Mouse (Mus musculus) forebrain, embryonic 10.5 days (tissue): ENCODE data around the gene Alg3. TPM values are rescaled to one million over a fixed set of nuclear protein-coding genes. Genes with fewer than 3 reads are reported as not detected.

ENCODE experiments used
- DNase-seq: peaks from one replicate; pipeline ENCODE4 v3.0.0-alpha.2; 2017; ENCODE audit warnings: low spot score; ENCODE audit errors: extremely low spot score
- H3K27ac ChIP-seq: fragments of 300-500 bp; sonication (generic); 2 replicates; pipeline ENCODE4 v1.5.1; 2016; ENCODE audit warnings: mild to moderate bottlenecking
- H3K27me3 ChIP-seq: fragments of 300-500 bp; sonication (generic); 2 replicates; pipeline ENCODE4 v1.6.1; 2016; ENCODE audit warnings: mild to moderate bottlenecking; ENCODE audit not compliant: poor library complexity, severe bottlenecking
- H3K36me3 ChIP-seq: fragments of 300-500 bp; sonication (generic); replicated peaks from 2 replicates; pipeline ENCODE4 v1.6.1; 2016; ENCODE audit warnings: mild to moderate bottlenecking, moderate library complexity
- H3K4me1 ChIP-seq: fragments of 300-500 bp; sonication (generic); 2 replicates; pipeline ENCODE4 v1.6.1; 2016
- H3K4me3 ChIP-seq: fragments of 300-500 bp; sonication (generic); 2 replicates; pipeline ENCODE4 v1.5.1; 2016; ENCODE audit warnings: mild to moderate bottlenecking, moderate library complexity
- H3K9me3 ChIP-seq: fragments of 300-500 bp; sonication (generic); 2 replicates; pipeline ENCODE4 v1.6.1; 2016; ENCODE audit warnings: mild to moderate bottlenecking, moderate library complexity
- WGBS: fragments of 180-500 bp; shearing (Covaris S2); methylation state at CpG from one replicate; pipeline ENCODE4 v1.1.7; 2016; 5-methylcytosine and 5-hydroxymethylcytosine counted together
- polyA plus RNA-seq: library from polyadenylated mRNA; unstranded; fragments of >200 nt; fragmentation: Nextera tagmentation; extraction: Ambion mirVana; gene quantifications from 2 replicates; pipeline ENCODE4 v1.2.1, GENCODE M21; 2016

Gene Alg3
- polyA plus RNA-seq, 1 experiment from 2014 or later, result 61.9 TPM

GRCm38 (mm10) chr16:20623211-20623610 is 11.7 kb upstream of the Alg3 start:
- H3K9me3 ChIP-seq, result no peaks in the 10 kb centered on the region
- peaks cover 32% of the 10 kb centered on the region for H3K27me3 ChIP-seq
- WGBS, result 60% methylated on average over 2 of the region's 2 CpGs
- peaks cover 8% of the 10 kb centered on the region for H3K36me3 ChIP-seq
- H3K4me1 ChIP-seq, result peaks cover 47% of the 10 kb centered on the region
- no peak overlapping the region for H3K4me3 ChIP-seq
- no peak for DNase-seq
- H3K27ac ChIP-seq, result no peak overlapping the region

GRCm38 (mm10) chr16:20621991-20622685 is 10.6 kb upstream of the Alg3 start:
- H3K4me3 ChIP-seq, result peak overlapping the region; percentile 84
- H3K9me3 ChIP-seq, result no peaks in the 10 kb centered on the region
- peaks cover 47% of the 10 kb centered on the region for H3K4me1 ChIP-seq
- peaks cover 34% of the 10 kb centered on the region for H3K27me3 ChIP-seq
- H3K27ac ChIP-seq, result peak overlapping the region; percentile 96
- DNase-seq, result peak; percentile 80
- WGBS, result under 1% methylated on average over 35 of the region's 37 CpGs
- H3K36me3 ChIP-seq, result peaks cover 16% of the 10 kb centered on the region

GRCm38 (mm10) chr16:20621191-20621990 is 9.9 kb upstream of the Alg3 start, which contains the start of gene Camk2n2:
TSS of gene Camk2n2 (minus strand) at chr16:20621287.
- Histone ChIP-seq H3K9me3 (no peaks in the 10 kb centered on the region), H3K27me3 (peaks cover 34% of the 10 kb centered on the region), H3K27ac (peak within 1 kb of the TSS; percentile 96), H3K4me1 (peaks cover 47% of the 10 kb centered on the region), H3K36me3 (peaks cover 16% of the 10 kb centered on the region), H3K4me3 (peak within 1 kb of the TSS; percentile 84)
- WGBS, result under 1% methylated on average over 85 of the region's 92 CpGs
- DNase-seq, result peak; percentile 69

GRCm38 (mm10) chr16:20620751-20621190 is 9.2 kb upstream of the Alg3 start:
- H3K9me3 ChIP-seq, result no peaks in the 10 kb centered on the region
- peaks cover 34% of the 10 kb centered on the region for H3K27me3 ChIP-seq
- H3K4me3 ChIP-seq, result peak overlapping the region; percentile 84
- H3K36me3 ChIP-seq, result peaks cover 22% of the 10 kb centered on the region
- no peak for DNase-seq
- H3K27ac ChIP-seq, result peak overlapping the region; percentile 96
- WGBS, result under 1% methylated on average over 32 of the region's 32 CpGs
- H3K4me1 ChIP-seq, result peaks cover 47% of the 10 kb centered on the region

- Histone ChIP-seq H3K4me1 (peaks cover 47% of the 10 kb centered on the region), H3K9me3 (no peaks in the 10 kb centered on the region), H3K27ac (peak overlapping the region; percentile 96), H3K4me3 (peak overlapping the region; percentile 84), H3K36me3 (peaks cover 25% of the 10 kb centered on the region), H3K27me3 (peaks cover 34% of the 10 kb centered on the region)
- 0% methylated on average over 9 of the region's 9 CpGs for WGBS
- peak; percentile 24 for DNase-seq
Observed at GRCm38 (mm10) chr16:20620399-20620735, 8.8 kb upstream of the Alg3 start.

GRCm38 (mm10) chr16:20619541-20620398 is 8.2 kb upstream of the Alg3 start:
- H3K4me3 ChIP-seq, result peak overlapping the region; percentile 84
- peaks cover 47% of the 10 kb centered on the region for H3K4me1 ChIP-seq
- WGBS, result 2% methylated on average over 82 of the region's 83 CpGs
- DNase-seq, result peak; percentile 49
- H3K9me3 ChIP-seq, result no peaks in the 10 kb centered on the region
- peaks cover 34% of the 10 kb centered on the region for H3K27me3 ChIP-seq
- peak overlapping the region; percentile 65 for H3K27ac ChIP-seq
- peaks cover 27% of the 10 kb centered on the region for H3K36me3 ChIP-seq

GRCm38 (mm10) chr16:20610501-20611356 is 806 bp downstream of the Alg3 start:
- Histone ChIP-seq H3K27ac (peak overlapping the region; percentile 97), H3K9me3 (no peaks in the 10 kb centered on the region), H3K27me3 (no peaks in the 10 kb centered on the region), H3K4me1 (peaks cover 43% of the 10 kb centered on the region), H3K36me3 (peaks cover 50% of the 10 kb centered on the region), H3K4me3 (peak overlapping the region; percentile 90)
- WGBS, result under 1% methylated on average over 28 of the region's 28 CpGs
- DNase-seq, result peak; percentile 84

- WGBS, result 89% methylated on average over 9 of the region's 9 CpGs
- no peak for DNase-seq
- no peak overlapping the region for H3K27ac ChIP-seq
- no peak overlapping the region for H3K4me3 ChIP-seq
- peaks cover 56% of the 10 kb centered on the region for H3K36me3 ChIP-seq
- H3K9me3 ChIP-seq, result no peaks in the 10 kb centered on the region
- no peaks in the 10 kb centered on the region for H3K27me3 ChIP-seq
- peaks cover 14% of the 10 kb centered on the region for H3K4me1 ChIP-seq
Observed at GRCm38 (mm10) chr16:20604705-20605104, 6.8 kb downstream of the Alg3 start.

GRCm38 (mm10) chr16:20600511-20600910 is 11.0 kb downstream of the Alg3 start:
- Histone ChIP-seq H3K9me3 (no peaks in the 10 kb centered on the region), H3K27ac (no peak overlapping the region), H3K36me3 (peaks cover 18% of the 10 kb centered on the region), H3K4me1 (no peaks in the 10 kb centered on the region), H3K27me3 (no peaks in the 10 kb centered on the region; the same call in 1 of the 2 replicates), H3K4me3 (no peak overlapping the region)
- 81% methylated on average over 5 of the region's 5 CpGs for WGBS
- no peak for DNase-seq

GRCm38 (mm10) chr16:20596687-20597441 is 14.7 kb downstream of the Alg3 start:
- DNase-seq, result no peak
- H3K27ac ChIP-seq, result no peak overlapping the region

GRCm38 (mm10) chr16:20595737-20596136 is 15.8 kb downstream of the Alg3 start:
- Histone ChIP-seq H3K9me3 (no peaks in the 10 kb centered on the region), H3K27ac (no peak overlapping the region), H3K36me3 (no peaks in the 10 kb centered on the region), H3K4me3 (no peak overlapping the region), H3K4me1 (peaks cover 8% of the 10 kb centered on the region), H3K27me3 (peaks cover 41% of the 10 kb centered on the region)
- 89% methylated on average over 4 of the region's 4 CpGs for WGBS
- DNase-seq, result no peak

More at GRCm38 (mm10) chr16:20596687-20597441, 14.7 kb downstream of the Alg3 start:
- Histone ChIP-seq H3K27me3 (peaks cover 30% of the 10 kb centered on the region), H3K36me3 (no peaks in the 10 kb centered on the region), H3K4me3 (no peak overlapping the region), H3K9me3 (no peaks in the 10 kb centered on the region), H3K4me1 (no peaks in the 10 kb centered on the region)
- 80% methylated on average over 7 of the region's 7 CpGs for WGBS
